Mouse (Mus musculus): Measurements from ENCODE around the gene Pknox2. TPM values are rescaled to one million over a fixed set of nuclear protein-coding genes. Genes with fewer than 3 reads are reported as not detected.

Pknox2 gene
- polyA plus RNA-seq, 1 experiment from 2014 or later: 11.2 TPM

GRCm38 (mm10) chr9:37035248-37035647 is 112.0 kb downstream of the Pknox2 start:
- no peaks in the 10 kb centered on the region for H3K9me3 ChIP-seq (replicated peaks)
- 91% methylated on average over 3 of the region's 3 CpGs for WGBS
- no peaks in the 10 kb centered on the region for H3K27me3 ChIP-seq
- H3K4me2 ChIP-seq: no peak overlapping the region
- no peak overlapping the region for H3K9ac ChIP-seq
- H3K4me1 ChIP-seq: peaks cover 34% of the 10 kb centered on the region
- no peak overlapping the region for H3K27ac ChIP-seq
- no peak overlapping the region for H3K4me3 ChIP-seq (replicated peaks)
- no peak for ATAC-seq (replicated peaks; ENCODE audit: low FRiP score)
- H3K36me3 ChIP-seq: no peaks in the 10 kb centered on the region

GRCm38 (mm10) chr9:37034316-37034715 is 112.9 kb downstream of the Pknox2 start:
- no peaks in the 10 kb centered on the region for H3K9me3 ChIP-seq (replicated peaks)
- no peak for ATAC-seq (replicated peaks; ENCODE audit: low FRiP score)
- 59% methylated on average over 1 of the region's 1 CpGs for WGBS
- no peak overlapping the region for H3K4me3 ChIP-seq (replicated peaks)
- no peak overlapping the region for H3K9ac ChIP-seq
- no peaks in the 10 kb centered on the region for H3K36me3 ChIP-seq
- peaks cover 43% of the 10 kb centered on the region for H3K4me1 ChIP-seq
- no peaks in the 10 kb centered on the region for H3K27me3 ChIP-seq
- H3K27ac ChIP-seq: no peak overlapping the region
- no peak overlapping the region for H3K4me2 ChIP-seq

- Histone ChIP-seq H3K27me3 (no peaks in the 10 kb centered on the region), H3K4me1 (peaks cover 49% of the 10 kb centered on the region), H3K36me3 (no peaks in the 10 kb centered on the region), H3K9ac (no peak overlapping the region), H3K9me3 (replicated peaks) (no peaks in the 10 kb centered on the region), H3K4me2 (no peak overlapping the region), H3K27ac (peak overlapping the region; percentile 84), H3K4me3 (replicated peaks) (no peak overlapping the region)
- 19% methylated on average over 9 of the region's 9 CpGs for WGBS
- ATAC-seq (replicated peaks; ENCODE audit: low FRiP score): peak; percentile 67
Measured at GRCm38 (mm10) chr9:37030347-37031213, 116.6 kb downstream of the Pknox2 start.

- no peak overlapping the region for H3K9ac ChIP-seq
- no peak overlapping the region for H3K4me2 ChIP-seq
- no peak for ATAC-seq (replicated peaks; ENCODE audit: low FRiP score)
- H3K4me3 ChIP-seq (replicated peaks): no peak overlapping the region
- peaks cover 50% of the 10 kb centered on the region for H3K4me1 ChIP-seq
- no peaks in the 10 kb centered on the region for H3K27me3 ChIP-seq
- H3K36me3 ChIP-seq: no peaks in the 10 kb centered on the region
- no peaks in the 10 kb centered on the region for H3K9me3 ChIP-seq (replicated peaks)
- 50% methylated on average over 3 of the region's 3 CpGs for WGBS
- H3K27ac ChIP-seq: peak overlapping the region; percentile 84
Measured at GRCm38 (mm10) chr9:37029811-37030346, 117.3 kb downstream of the Pknox2 start.

GRCm38 (mm10) chr9:37027825-37028575 is 119.2 kb downstream of the Pknox2 start:
- H3K27ac ChIP-seq: no peak overlapping the region
- no peak overlapping the region for H3K4me3 ChIP-seq (replicated peaks)
- H3K9ac ChIP-seq: no peak overlapping the region
- no peaks in the 10 kb centered on the region for H3K27me3 ChIP-seq
- no peaks in the 10 kb centered on the region for H3K9me3 ChIP-seq (replicated peaks)
- 66% methylated on average over 7 of the region's 7 CpGs for WGBS
- H3K4me2 ChIP-seq: no peak overlapping the region
- peaks cover 44% of the 10 kb centered on the region for H3K4me1 ChIP-seq
- no peaks in the 10 kb centered on the region for H3K36me3 ChIP-seq
- ATAC-seq (replicated peaks; ENCODE audit: low FRiP score): no peak

GRCm38 (mm10) chr9:37025913-37026312 is 121.3 kb downstream of the Pknox2 start:
- no peak for ATAC-seq (replicated peaks; ENCODE audit: low FRiP score)
- Histone ChIP-seq H3K9ac (no peak overlapping the region), H3K4me1 (peaks cover 49% of the 10 kb centered on the region), H3K4me2 (no peak overlapping the region), H3K27ac (no peak overlapping the region), H3K9me3 (replicated peaks) (no peaks in the 10 kb centered on the region), H3K36me3 (no peaks in the 10 kb centered on the region), H3K4me3 (replicated peaks) (no peak overlapping the region), H3K27me3 (no peaks in the 10 kb centered on the region)
- 50% methylated on average over 3 of the region's 3 CpGs for WGBS

- Histone ChIP-seq H3K4me2 (no peak overlapping the region), H3K27me3 (no peaks in the 10 kb centered on the region), H3K4me3 (replicated peaks) (no peak overlapping the region), H3K9me3 (replicated peaks) (no peaks in the 10 kb centered on the region), H3K4me1 (peaks cover 39% of the 10 kb centered on the region), H3K36me3 (no peaks in the 10 kb centered on the region), H3K9ac (no peak overlapping the region), H3K27ac (0 out of 2 replicates have a peak overlapping the region, but pooled peaks have one; percentile 14)
- ATAC-seq (replicated peaks; ENCODE audit: low FRiP score): peak; percentile 54; the same call in 1 of the 2 replicates
- WGBS: 24% methylated on average over 3 of the region's 3 CpGs
Measured at GRCm38 (mm10) chr9:37021586-37022230, 125.5 kb downstream of the Pknox2 start.

GRCm38 (mm10) chr9:37018154-37018553 is 129.1 kb downstream of the Pknox2 start:
- H3K4me3 ChIP-seq (replicated peaks): no peak overlapping the region
- 48% methylated on average over 1 of the region's 1 CpGs for whole genome bisulfite sequencing
- no peak overlapping the region for H3K9ac ChIP-seq
- peak; percentile 61 for ATAC-seq (replicated peaks; ENCODE audit: low FRiP score)
- no peaks in the 10 kb centered on the region for H3K36me3 ChIP-seq
- peak overlapping the region; percentile 7; the same call in 1 of the 2 replicates for H3K27ac ChIP-seq
- no peaks in the 10 kb centered on the region for H3K27me3 ChIP-seq
- no peaks in the 10 kb centered on the region for H3K9me3 ChIP-seq (replicated peaks)
- H3K4me1 ChIP-seq: peaks cover 42% of the 10 kb centered on the region
- H3K4me2 ChIP-seq: no peak overlapping the region

- no peak overlapping the region for H3K27ac ChIP-seq
- H3K4me2 ChIP-seq: no peak overlapping the region
Measured at GRCm38 (mm10) chr9:37017169-37017568, 130.0 kb downstream of the Pknox2 start.

GRCm38 (mm10) chr9:37016165-37016564 is 131.0 kb downstream of the Pknox2 start:
- no peak overlapping the region for H3K4me2 ChIP-seq
- H3K9me3 ChIP-seq (replicated peaks): no peaks in the 10 kb centered on the region
- H3K27me3 ChIP-seq: no peaks in the 10 kb centered on the region
- H3K4me1 ChIP-seq: peaks cover 42% of the 10 kb centered on the region
- H3K9ac ChIP-seq: no peak overlapping the region
- H3K36me3 ChIP-seq: no peaks in the 10 kb centered on the region
- no peak overlapping the region for H3K27ac ChIP-seq
- H3K4me3 ChIP-seq (replicated peaks): no peak overlapping the region
- no peak for ATAC-seq (replicated peaks; ENCODE audit: low FRiP score)

More at GRCm38 (mm10) chr9:37017169-37017568, 130.0 kb downstream of the Pknox2 start:
- no peak for ATAC-seq (replicated peaks; ENCODE audit: low FRiP score)
- Histone ChIP-seq H3K36me3 (no peaks in the 10 kb centered on the region), H3K27me3 (no peaks in the 10 kb centered on the region), H3K4me3 (replicated peaks) (no peak overlapping the region), H3K9me3 (replicated peaks) (no peaks in the 10 kb centered on the region), H3K9ac (no peak overlapping the region), H3K4me1 (peaks cover 43% of the 10 kb centered on the region)
- WGBS: 78% methylated on average over 7 of the region's 7 CpGs

- H3K4me1 ChIP-seq: peaks cover 39% of the 10 kb centered on the region
- H3K4me3 ChIP-seq (replicated peaks): no peak overlapping the region
- peak; percentile 50 for ATAC-seq (replicated peaks; ENCODE audit: low FRiP score)
- H3K4me2 ChIP-seq: no peak overlapping the region
- H3K27ac ChIP-seq: 0 out of 2 replicates have a peak overlapping the region, but pooled peaks have one; percentile 37
- 15% methylated on average over 8 of the region's 8 CpGs for WGBS
- no peak overlapping the region for H3K9ac ChIP-seq
- no peaks in the 10 kb centered on the region for H3K9me3 ChIP-seq (replicated peaks)
- no peaks in the 10 kb centered on the region for H3K36me3 ChIP-seq
- no peaks in the 10 kb centered on the region for H3K27me3 ChIP-seq
Measured at GRCm38 (mm10) chr9:37013565-37013964, 133.6 kb downstream of the Pknox2 start.

Measured in kidney, embryonic 15.5 days (tissue).